Mouse (Mus musculus) common myeloid progenitor, adult 5-6 weeks (primary cell): ENCODE measurements around the gene Ypel5. TPM values are rescaled to one million over a fixed set of nuclear protein-coding genes. Genes with fewer than 3 reads are reported as not detected.

Experiments used
- ATAC-seq: replicated peaks from 2 replicates; pipeline ENCODE4 v1.8.0; 2016; ENCODE audit warnings: low read depth, mild to moderate bottlenecking, moderate TSS enrichment, inconsistent platforms; ENCODE audit not compliant: poor library complexity, severe bottlenecking
- total RNA-seq: library from RNA; stranded (forward); fragments of 200-1000, 187-1606 nt; gene quantifications from 2 replicates; pipeline ENCODE4 v1.2.3, GENCODE M21; 2017

Ypel5 gene
- total RNA-seq, 1 experiment from 2014 or later = 21.9 TPM

- ATAC-seq = no peak
These were observed 2.7 kb downstream of the Ypel5 start for GRCm38 (mm10) chr17:72839000-72839399.

GRCm38 (mm10) chr17:72844393-72844792 is 8.1 kb downstream of the Ypel5 start:
- ATAC-seq = no peak

- ATAC-seq = no peak
These were observed 8.8 kb downstream of the Ypel5 start for GRCm38 (mm10) chr17:72844949-72845490.

- no peak for ATAC-seq
These were observed 9.3 kb downstream of the Ypel5 start for GRCm38 (mm10) chr17:72845521-72845920.

GRCm38 (mm10) chr17:72855298-72855697 is 19.0 kb downstream of the Ypel5 start:
- ATAC-seq = no peak

- peak; percentile 89 for ATAC-seq
These were observed 21.7 kb downstream of the Ypel5 start for GRCm38 (mm10) chr17:72857677-72858633.

GRCm38 (mm10) chr17:72863226-72863625 is 27.0 kb downstream of the Ypel5 start:
- no peak for ATAC-seq

GRCm38 (mm10) chr17:72866624-72867245 is 30.5 kb downstream of the Ypel5 start:
- no peak for ATAC-seq

- no peak for ATAC-seq
These were observed 31.9 kb downstream of the Ypel5 start for GRCm38 (mm10) chr17:72868181-72868580.

GRCm38 (mm10) chr17:72878979-72879378 is 42.7 kb downstream of the Ypel5 start:
- ATAC-seq = no peak

GRCm38 (mm10) chr17:72880156-72880555 is 43.9 kb downstream of the Ypel5 start:
- ATAC-seq = no peak

- no peak for ATAC-seq
These were observed 44.8 kb downstream of the Ypel5 start for GRCm38 (mm10) chr17:72881051-72881450.

GRCm38 (mm10) chr17:72881804-72882203 is 45.6 kb downstream of the Ypel5 start:
- no peak for ATAC-seq

- peak; percentile 81 for ATAC-seq
These were observed 53.5 kb downstream of the Ypel5 start for GRCm38 (mm10) chr17:72889556-72890397.

GRCm38 (mm10) chr17:72890398-72890898 is 54.2 kb downstream of the Ypel5 start:
- ATAC-seq = no peak

GRCm38 (mm10) chr17:72891556-72891955 is 55.3 kb downstream of the Ypel5 start:
- ATAC-seq = no peak

- no peak for ATAC-seq
These were observed 59.3 kb downstream of the Ypel5 start for GRCm38 (mm10) chr17:72895506-72895905.

- ATAC-seq = no peak
These were observed 60.8 kb downstream of the Ypel5 start for GRCm38 (mm10) chr17:72897076-72897475.

- ATAC-seq = no peak
These were observed 61.7 kb downstream of the Ypel5 start for GRCm38 (mm10) chr17:72897961-72898360.

- ATAC-seq = 0 out of 2 replicates have a peak, but pooled peaks have one; percentile 25
These were observed 62.5 kb downstream of the Ypel5 start for GRCm38 (mm10) chr17:72898775-72899174.
